Mouse (Mus musculus) forebrain, embryonic 14.5 days (tissue): ENCODE results near the gene Ankrd50. TPM values are rescaled to one million over a fixed set of nuclear protein-coding genes. Genes with fewer than 3 reads are reported as not detected.

Source experiments
- ATAC-seq: fragments of 200-750 bp; cut with Nextera tagmentation; 2 replicates; pipeline ENCODE4 v1.8.0; 2017; ENCODE audit warnings: mild to moderate bottlenecking, moderate library complexity
- DNase-seq: peaks from one replicate; pipeline ENCODE4 v3.0.0-alpha.2; 2015; ENCODE audit warnings: low spot score
- H3K27ac ChIP-seq: fragments of 300-500 bp; sonication (generic); 2 replicates; pipeline ENCODE4 v1.5.1; 2014; ENCODE audit warnings: low read depth, mild to moderate bottlenecking, control low read depth, low read length, moderate library complexity
- H3K27me3 ChIP-seq: fragments of 300-500 bp; sonication (generic); replicated peaks from 2 replicates; pipeline ENCODE4 v1.6.1; 2014; ENCODE audit warnings: low read length, control low read depth, mixed read lengths; ENCODE audit not compliant: control insufficient read depth, insufficient read depth
- H3K36me3 ChIP-seq: fragments of 300-500 bp; sonication (generic); 2 replicates; pipeline ENCODE4 v1.6.1; 2014; ENCODE audit warnings: low read length, control low read depth; ENCODE audit not compliant: control insufficient read depth, insufficient read depth
- H3K4me1 ChIP-seq: fragments of 300-500 bp; sonication (generic); 2 replicates; pipeline ENCODE4 v1.6.1; 2014; ENCODE audit warnings: antibody characterized with exemption, low read length, control low read depth; ENCODE audit not compliant: control insufficient read depth, insufficient read depth
- H3K4me2 ChIP-seq: fragments of 300-500 bp; sonication (generic); 2 replicates; pipeline ENCODE4 v1.6.1; 2014; ENCODE audit warnings: mild to moderate bottlenecking, control low read depth, low read length
- H3K4me3 ChIP-seq: fragments of 300-500 bp; sonication (generic); 2 replicates; pipeline ENCODE4 v1.5.1; 2014; ENCODE audit warnings: low read depth, low read length, control low read depth
- H3K9ac ChIP-seq: fragments of 300-500 bp; sonication (generic); 2 replicates; pipeline ENCODE4 v1.6.1; 2014; ENCODE audit warnings: mild to moderate bottlenecking, low read length, control low read depth, moderate library complexity
- H3K9me3 ChIP-seq: fragments of 300-500 bp; sonication (generic); replicated peaks from 2 replicates; pipeline ENCODE4 v1.6.1; 2016; ENCODE audit warnings: low read length, control low read depth, mixed read lengths; ENCODE audit not compliant: control insufficient read depth
- WGBS: fragments of 180-500 bp; shearing (Covaris S2); extraction: QIAGEN DNeasy Blood & Tissue Kit; methylation state at CpG from one replicate; pipeline ENCODE4 v1.1.7; 2014; 5-methylcytosine and 5-hydroxymethylcytosine counted together
- polyA plus RNA-seq: library from polyadenylated mRNA; unstranded; fragments of >200 nt; fragmentation: Nextera tagmentation; extraction: Ambion mirVana; gene quantifications from 2 replicates; pipeline ENCODE4 v1.2.1, GENCODE M21; 2014

Ankrd50 gene
- polyA plus RNA-seq, 1 experiment from 2014 or later, result 21.8 TPM

- DNase-seq (no peak), ATAC-seq (no peak)
- Histone ChIP-seq H3K9me3 (no peaks in the 10 kb centered on the region), H3K36me3 (peaks cover 7% of the 10 kb centered on the region; the same call in 1 of the 2 replicates), H3K9ac (no peak overlapping the region), H3K4me2 (no peak overlapping the region), H3K4me1 (peaks cover 25% of the 10 kb centered on the region), H3K27ac (no peak overlapping the region), H3K4me3 (no peak overlapping the region), H3K27me3 (no peaks in the 10 kb centered on the region)
- 87% methylated on average over 6 of the region's 6 CpGs for WGBS
Observed at GRCm38 (mm10) chr3:38475587-38475986, 9.1 kb downstream of the Ankrd50 start.

DNA sequence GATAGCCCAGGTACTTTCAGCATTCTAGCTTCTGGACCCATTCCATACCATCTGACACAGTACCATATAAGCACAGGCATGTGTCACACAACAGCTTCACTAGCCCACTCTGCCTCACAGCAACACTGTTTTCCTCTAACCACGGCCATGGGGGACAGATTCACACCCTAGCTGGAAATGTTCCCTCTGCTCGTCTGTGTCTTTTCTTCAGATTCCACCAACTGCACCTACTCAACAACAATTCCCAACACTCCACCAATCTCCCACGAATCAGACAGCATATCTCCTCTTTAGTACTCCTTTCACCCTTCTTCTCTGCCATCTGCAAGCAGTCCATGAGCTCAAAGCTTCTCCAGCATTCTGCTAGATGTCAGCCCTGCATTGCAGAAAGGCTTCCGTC, 11.5 kb downstream of the Ankrd50 start:
- Histone ChIP-seq H3K9me3 (no peaks in the 10 kb centered on the region), H3K27me3 (no peaks in the 10 kb centered on the region), H3K36me3 (0 out of 2 replicates have a peak, but pooled peaks cover 3% of the 10 kb centered on the region), H3K4me1 (peaks cover 15% of the 10 kb centered on the region; the same call in 1 of the 2 replicates), H3K9ac (no peak overlapping the region), H3K4me2 (no peak overlapping the region), H3K4me3 (no peak overlapping the region), H3K27ac (no peak overlapping the region)
- 85% methylated on average over 4 of the region's 4 CpGs for WGBS
- DNase-seq, result no peak
- ATAC-seq, result no peak

GRCm38 (mm10) chr3:38471516-38471915, 13.1 kb downstream of the Ankrd50 start:
- Histone ChIP-seq H3K4me3 (no peak overlapping the region), H3K27ac (no peak overlapping the region), H3K9ac (no peak overlapping the region), H3K4me1 (peaks cover 13% of the 10 kb centered on the region; the same call in 1 of the 2 replicates), H3K4me2 (no peak overlapping the region), H3K36me3 (0 out of 2 replicates have a peak, but pooled peaks cover 3% of the 10 kb centered on the region), H3K9me3 (no peaks in the 10 kb centered on the region), H3K27me3 (no peaks in the 10 kb centered on the region)
- DNase-seq (no peak), ATAC-seq (no peak)

DNA sequence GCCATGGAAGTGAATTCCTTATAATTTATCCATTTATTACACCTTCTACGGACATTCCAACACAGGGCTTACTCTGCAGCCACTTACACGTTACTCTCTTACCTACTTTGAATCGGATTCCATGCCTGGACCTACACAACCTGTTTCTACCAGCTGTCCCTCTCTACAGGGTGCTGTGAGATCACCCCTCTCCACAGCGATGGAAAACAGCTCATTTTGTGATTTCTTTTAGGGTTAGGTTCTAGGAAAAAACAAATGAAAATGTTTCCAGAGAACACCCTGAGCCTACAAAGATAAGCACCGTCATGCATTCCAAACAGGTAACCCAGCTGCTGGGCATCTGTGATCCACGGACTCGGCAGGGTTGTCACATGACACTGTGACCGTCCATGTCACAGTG, 16.5 kb downstream of the Ankrd50 start:
- H3K27ac ChIP-seq, result no peak overlapping the region
- H3K27me3 ChIP-seq, result no peaks in the 10 kb centered on the region
- DNase-seq, result no peak
- no peaks in the 10 kb centered on the region for H3K4me1 ChIP-seq
- no peak for ATAC-seq
- H3K9me3 ChIP-seq, result no peaks in the 10 kb centered on the region
- H3K36me3 ChIP-seq, result peaks cover 1% of the 10 kb centered on the region; the same call in 1 of the 2 replicates
- no peak overlapping the region for H3K4me2 ChIP-seq
- H3K4me3 ChIP-seq, result no peak overlapping the region
- WGBS, result 95% methylated on average over 8 of the region's 8 CpGs
- H3K9ac ChIP-seq, result no peak overlapping the region

GRCm38 (mm10) chr3:38466880-38467405, 17.7 kb downstream of the Ankrd50 start:
- no peak for DNase-seq
- Histone ChIP-seq H3K4me1 (no peaks in the 10 kb centered on the region), H3K27me3 (no peaks in the 10 kb centered on the region), H3K27ac (no peak overlapping the region), H3K9me3 (no peaks in the 10 kb centered on the region), H3K36me3 (peaks cover 13% of the 10 kb centered on the region), H3K4me3 (no peak overlapping the region), H3K9ac (no peak overlapping the region), H3K4me2 (no peak overlapping the region)
- WGBS, result 85% methylated on average over 8 of the region's 8 CpGs
- no peak for ATAC-seq

- peaks cover 21% of the 10 kb centered on the region for H3K36me3 ChIP-seq
- no peak overlapping the region for H3K27ac ChIP-seq
- DNase-seq (no peak), ATAC-seq (no peak)
- no peaks in the 10 kb centered on the region for H3K27me3 ChIP-seq
- H3K4me1 ChIP-seq, result no peaks in the 10 kb centered on the region
- H3K4me3 ChIP-seq, result no peak overlapping the region
- WGBS, result 96% methylated on average over 5 of the region's 5 CpGs
- H3K9me3 ChIP-seq, result no peaks in the 10 kb centered on the region
- H3K9ac ChIP-seq, result no peak overlapping the region
- no peak overlapping the region for H3K4me2 ChIP-seq
Observed at GRCm38 (mm10) chr3:38466139-38466538, 18.5 kb downstream of the Ankrd50 start.

DNA sequence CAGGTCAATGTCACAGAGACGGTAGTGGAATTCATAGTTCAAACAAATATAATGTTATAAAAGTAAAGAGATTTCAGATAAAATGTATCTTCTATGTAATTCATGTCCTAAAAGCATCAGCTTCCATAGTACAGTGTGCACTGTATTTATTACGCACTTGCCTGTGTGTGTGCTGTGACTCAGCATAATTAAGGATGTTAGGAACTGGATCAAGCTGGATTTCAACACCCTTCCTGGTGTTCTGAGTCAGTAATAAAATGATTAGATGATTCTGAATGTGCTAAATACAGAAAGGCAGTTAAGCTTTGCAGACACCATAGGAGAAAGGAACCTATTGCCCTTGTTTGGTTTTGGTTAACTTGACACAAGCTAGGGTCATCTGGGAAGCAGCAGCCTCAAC, 21.5 kb downstream of the Ankrd50 start:
- WGBS, result 94% methylated on average over 2 of the region's 2 CpGs
- DNase-seq (no peak), ATAC-seq (no peak)
- Histone ChIP-seq H3K36me3 (peaks cover 31% of the 10 kb centered on the region), H3K9me3 (no peaks in the 10 kb centered on the region), H3K4me1 (no peaks in the 10 kb centered on the region), H3K9ac (no peak overlapping the region), H3K4me2 (no peak overlapping the region), H3K27me3 (no peaks in the 10 kb centered on the region), H3K27ac (no peak overlapping the region), H3K4me3 (no peak overlapping the region)

GRCm38 (mm10) chr3:38461742-38462141, 22.9 kb downstream of the Ankrd50 start:
- DNase-seq (no peak), ATAC-seq (no peak)
- no peaks in the 10 kb centered on the region for H3K27me3 ChIP-seq
- H3K4me1 ChIP-seq, result no peaks in the 10 kb centered on the region
- no peak overlapping the region for H3K4me3 ChIP-seq
- no peaks in the 10 kb centered on the region for H3K9me3 ChIP-seq
- H3K36me3 ChIP-seq, result peaks cover 41% of the 10 kb centered on the region
- 91% methylated on average over 2 of the region's 2 CpGs for WGBS
- H3K9ac ChIP-seq, result no peak overlapping the region
- no peak overlapping the region for H3K4me2 ChIP-seq
- no peak overlapping the region for H3K27ac ChIP-seq

- no peak overlapping the region for H3K27ac ChIP-seq
- no peaks in the 10 kb centered on the region for H3K27me3 ChIP-seq
- H3K4me2 ChIP-seq, result no peak overlapping the region
- no peak for ATAC-seq
- no peak for DNase-seq
- no peaks in the 10 kb centered on the region for H3K9me3 ChIP-seq
- H3K36me3 ChIP-seq, result peaks cover 56% of the 10 kb centered on the region
- WGBS, result 95% methylated on average over 4 of the region's 4 CpGs
- H3K9ac ChIP-seq, result no peak overlapping the region
- H3K4me1 ChIP-seq, result no peaks in the 10 kb centered on the region
- H3K4me3 ChIP-seq, result no peak overlapping the region
Observed at GRCm38 (mm10) chr3:38460250-38460624, 24.4 kb downstream of the Ankrd50 start.
